Mouse (Mus musculus) testis, adult 2 months (tissue): ENCODE measurements around the gene Eya3.

Source experiments
- CTCF ChIP-seq: fragments of 200-500 bp; IDR thresholded peaks from 2 replicates; pipeline ENCODE4 v1.5.1; 2012; ENCODE audit warnings: low read depth, mild to moderate bottlenecking, inconsistent platforms, low read length, moderate library complexity; ENCODE audit not compliant: control insufficient read depth, insufficient read depth, insufficient replicate concordance
- POLR2A ChIP-seq: fragments of 200-500 bp; IDR thresholded peaks from 2 replicates; pipeline ENCODE4 v1.6.1; 2012; ENCODE audit warnings: low read depth, mild to moderate bottlenecking, inconsistent platforms, low read length, moderate library complexity; ENCODE audit not compliant: control insufficient read depth

DNA sequence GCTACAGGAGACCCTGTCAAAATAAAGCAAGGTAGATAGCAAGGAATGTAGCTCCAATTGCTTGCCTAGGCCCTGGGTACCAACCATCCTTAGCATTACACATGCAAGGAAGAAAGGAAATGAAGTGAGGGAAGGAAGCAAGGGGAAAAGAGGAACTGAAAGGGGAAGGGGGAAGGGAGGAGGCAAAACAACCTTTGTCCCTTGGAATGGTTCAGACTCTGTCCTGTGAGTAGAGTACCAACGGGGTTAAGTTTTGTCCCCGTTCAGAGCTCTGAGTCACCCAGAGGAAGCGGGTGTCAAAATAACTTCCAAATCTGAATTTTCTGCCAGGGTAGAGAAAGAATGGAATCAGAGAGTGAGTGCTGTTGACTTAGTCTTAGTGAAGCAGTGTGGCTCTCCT lies 121.5 kb downstream of the Eya3 start:
- TF ChIP-seq CTCF (no peak), POLR2A (no peak)
